Mouse (Mus musculus): ENCODE results near the gene Nudt4. TPM values are rescaled to one million over a fixed set of nuclear protein-coding genes. Genes with fewer than 3 reads are reported as not detected.

Gene Nudt4
- polyA plus RNA-seq, 1 experiment: 15.9 TPM

DNA sequence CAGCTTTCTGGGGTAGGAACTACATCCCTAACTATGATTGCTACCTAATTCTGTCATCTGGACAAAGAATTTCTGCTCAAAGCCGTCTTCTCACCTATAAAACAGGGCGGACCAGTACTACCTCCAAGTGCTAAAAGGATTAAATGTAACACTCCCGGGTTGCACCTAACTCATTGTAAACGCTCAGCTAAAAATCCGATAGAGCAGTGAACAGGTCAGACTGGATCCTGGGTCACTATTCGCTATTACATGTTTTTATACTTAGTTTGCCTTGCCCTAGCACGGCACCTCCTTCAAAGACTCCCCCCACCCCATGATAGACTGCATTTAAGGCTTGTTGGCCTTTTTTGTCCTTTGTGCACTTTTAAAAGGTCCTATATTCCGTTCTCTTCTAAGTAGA lies 1.6 kb downstream of the Nudt4 start:
- 57% methylated on average over 8 of the region's 8 CpGs for WGBS
- no peak for DNase-seq
- Histone ChIP-seq H3K27ac (ENCODE audit: control insufficient read depth, insufficient read depth, low read length) (no peak overlapping the region), H3K4me1 (replicated peaks; ENCODE audit: control insufficient read depth, insufficient read depth, low read length) (peaks cover 17% of the 10 kb centered on the region), H3K27me3 (ENCODE audit: control insufficient read depth, insufficient read depth, low read length) (no peaks in the 10 kb centered on the region), H3K36me3 (ENCODE audit: control insufficient read depth, insufficient read depth, low read length) (no peaks in the 10 kb centered on the region), H3K4me3 (ENCODE audit: control insufficient read depth, insufficient read depth, low read length) (no peak overlapping the region)
- TF ChIP-seq POLR2A (IDR thresholded peaks at IDR 0.05; ENCODE audit: control insufficient read depth, extremely low read depth, insufficient read depth, low read length, poor library complexity) (no peak), CTCF (IDR thresholded peaks at IDR 0.05; ENCODE audit: borderline replicate concordance, control insufficient read depth, extremely low read depth, insufficient read depth, low read length, poor library complexity) (no peak)

DNA sequence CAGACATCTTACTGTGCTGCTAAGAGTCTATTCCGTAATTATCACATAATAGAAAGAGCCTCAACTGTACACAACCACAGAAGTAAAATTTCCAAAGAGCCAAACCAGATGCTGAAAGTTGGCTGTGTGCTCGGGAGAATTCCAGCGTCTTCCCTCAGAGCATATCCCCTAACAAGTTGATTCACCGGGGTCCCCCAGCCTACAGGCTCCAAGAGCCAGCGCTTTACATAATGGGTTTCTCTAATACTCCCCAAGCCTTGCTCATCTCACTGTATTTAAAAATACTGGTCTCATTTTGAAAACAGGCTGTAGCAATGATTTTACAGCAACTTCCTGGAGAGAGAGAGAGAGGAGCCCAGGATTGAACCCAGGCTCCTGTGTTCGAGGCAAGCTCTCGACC lies 2.3 kb downstream of the Nudt4 start:
- no peak for DNase-seq
- H3K36me3 ChIP-seq (ENCODE audit: control insufficient read depth, insufficient read depth, low read length): no peaks in the 10 kb centered on the region
- H3K27ac ChIP-seq (ENCODE audit: control insufficient read depth, insufficient read depth, low read length): no peak overlapping the region
- TF ChIP-seq POLR2A (IDR thresholded peaks at IDR 0.05; ENCODE audit: control insufficient read depth, extremely low read depth, insufficient read depth, low read length, poor library complexity) (no peak), CTCF (IDR thresholded peaks at IDR 0.05; ENCODE audit: borderline replicate concordance, control insufficient read depth, extremely low read depth, insufficient read depth, low read length, poor library complexity) (no peak)
- 83% methylated on average over 7 of the region's 7 CpGs for WGBS
- H3K4me3 ChIP-seq (ENCODE audit: control insufficient read depth, insufficient read depth, low read length): no peak overlapping the region
- peaks cover 17% of the 10 kb centered on the region for H3K4me1 ChIP-seq (replicated peaks; ENCODE audit: control insufficient read depth, insufficient read depth, low read length)
- no peaks in the 10 kb centered on the region for H3K27me3 ChIP-seq (ENCODE audit: control insufficient read depth, insufficient read depth, low read length)

DNA sequence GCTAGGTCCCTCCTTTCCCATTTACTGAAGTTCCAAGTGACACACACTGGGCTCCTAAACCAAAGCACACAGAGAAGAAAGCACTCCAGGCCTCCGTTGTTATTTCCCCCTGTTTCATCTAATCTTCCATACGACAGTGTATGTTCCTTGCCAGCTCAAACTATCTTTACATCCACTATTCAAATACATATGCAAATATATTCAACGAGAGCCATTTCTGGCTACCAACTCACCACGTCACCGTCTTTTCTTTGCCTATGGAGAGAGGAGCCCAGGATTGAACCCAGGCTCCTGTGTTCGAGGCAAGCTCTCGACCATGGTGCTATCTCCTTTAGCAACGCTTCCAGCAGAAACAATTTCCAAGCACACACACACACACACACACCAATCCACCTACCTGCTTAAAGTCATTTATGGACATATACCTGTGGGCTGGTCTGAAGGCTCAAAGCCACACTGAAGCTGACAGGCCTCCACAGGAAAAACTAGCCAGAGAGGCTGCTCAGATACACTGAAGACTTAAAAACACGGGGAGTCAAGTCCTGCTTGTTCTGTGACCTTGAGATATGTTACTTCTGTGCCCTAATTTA lies 3.5 kb downstream of the Nudt4 start:
- Histone ChIP-seq H3K27ac (ENCODE audit: control insufficient read depth, insufficient read depth, low read length) (no peak overlapping the region), H3K4me3 (ENCODE audit: control insufficient read depth, insufficient read depth, low read length) (no peak overlapping the region), H3K27me3 (ENCODE audit: control insufficient read depth, insufficient read depth, low read length) (no peaks in the 10 kb centered on the region), H3K4me1 (replicated peaks; ENCODE audit: control insufficient read depth, insufficient read depth, low read length) (peaks cover 15% of the 10 kb centered on the region), H3K36me3 (ENCODE audit: control insufficient read depth, insufficient read depth, low read length) (no peaks in the 10 kb centered on the region)
- no peak for TF ChIP-seq CTCF (IDR thresholded peaks at IDR 0.05; ENCODE audit: borderline replicate concordance, control insufficient read depth, extremely low read depth, insufficient read depth, low read length, poor library complexity)
- TF ChIP-seq POLR2A (IDR thresholded peaks at IDR 0.05; ENCODE audit: control insufficient read depth, extremely low read depth, insufficient read depth, low read length, poor library complexity): no peak
- WGBS: 95% methylated on average over 9 of the region's 9 CpGs
- no peak for DNase-seq

DNA sequence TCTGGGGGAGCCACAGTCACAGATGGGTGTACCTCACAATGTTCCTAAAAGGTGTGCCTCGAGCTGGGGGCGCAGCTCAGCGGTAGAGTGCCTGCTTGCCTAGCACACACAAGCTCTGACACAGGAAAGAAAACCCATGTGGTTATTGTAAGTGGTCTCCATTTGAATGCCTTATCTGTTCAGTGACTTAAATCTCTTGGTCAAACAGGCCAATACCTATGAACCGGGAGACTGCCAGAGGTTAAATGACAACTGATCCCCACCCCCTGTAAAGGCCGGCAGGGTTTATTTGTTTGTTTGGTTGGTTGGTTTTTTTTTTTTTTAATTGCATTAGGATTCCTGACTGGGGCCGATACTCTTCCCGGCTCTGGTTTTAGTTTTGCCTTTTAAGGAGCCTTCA lies 4.5 kb downstream of the Nudt4 start:
- H3K27ac ChIP-seq (ENCODE audit: control insufficient read depth, insufficient read depth, low read length): no peak overlapping the region

DNA sequence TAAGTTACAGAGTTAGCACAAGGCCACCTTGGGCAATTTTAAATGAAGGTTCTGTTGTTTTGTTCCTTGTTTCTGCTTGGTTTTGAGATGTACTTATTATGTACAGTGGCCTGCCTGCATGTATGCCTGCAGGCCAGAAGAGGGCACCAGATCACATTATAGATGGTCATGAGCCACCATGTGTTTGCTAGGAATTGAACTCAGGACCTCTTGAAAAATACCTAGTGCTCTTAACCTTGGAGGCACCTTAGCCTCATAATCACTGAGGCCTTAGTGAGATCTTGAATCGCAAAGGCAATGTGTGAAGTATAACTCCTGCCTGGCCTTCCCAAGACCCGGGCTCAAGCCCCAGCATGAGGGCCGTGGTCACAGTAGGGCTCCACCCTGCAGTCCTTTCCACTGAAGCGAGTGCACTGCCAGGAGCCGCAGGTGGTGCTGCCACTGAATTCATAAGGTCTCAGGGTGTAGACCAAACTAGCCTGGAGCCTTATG lies 6.6 kb downstream of the Nudt4 start:
- Histone ChIP-seq H3K27me3 (ENCODE audit: control insufficient read depth, insufficient read depth, low read length) (no peaks in the 10 kb centered on the region), H3K36me3 (ENCODE audit: control insufficient read depth, insufficient read depth, low read length) (no peaks in the 10 kb centered on the region), H3K27ac (ENCODE audit: control insufficient read depth, insufficient read depth, low read length) (no peak overlapping the region), H3K4me3 (ENCODE audit: control insufficient read depth, insufficient read depth, low read length) (no peak overlapping the region), H3K4me1 (replicated peaks; ENCODE audit: control insufficient read depth, insufficient read depth, low read length) (peaks cover 4% of the 10 kb centered on the region; the same call in 1 of the 2 replicates)
- peak; percentile 37 for DNase-seq
- TF ChIP-seq POLR2A (IDR thresholded peaks at IDR 0.05; ENCODE audit: control insufficient read depth, extremely low read depth, insufficient read depth, low read length, poor library complexity) (no peak), CTCF (IDR thresholded peaks at IDR 0.05; ENCODE audit: borderline replicate concordance, control insufficient read depth, extremely low read depth, insufficient read depth, low read length, poor library complexity) (no peak)
- 93% methylated on average over 5 of the region's 5 CpGs for WGBS

More for the DNA sequence above, 4.5 kb downstream of the Nudt4 start:
- Histone ChIP-seq H3K36me3 (ENCODE audit: control insufficient read depth, insufficient read depth, low read length) (no peaks in the 10 kb centered on the region), H3K27me3 (ENCODE audit: control insufficient read depth, insufficient read depth, low read length) (no peaks in the 10 kb centered on the region), H3K4me3 (ENCODE audit: control insufficient read depth, insufficient read depth, low read length) (no peak overlapping the region), H3K4me1 (replicated peaks; ENCODE audit: control insufficient read depth, insufficient read depth, low read length) (peaks cover 6% of the 10 kb centered on the region)
- no peak for DNase-seq
- TF ChIP-seq POLR2A (IDR thresholded peaks at IDR 0.05; ENCODE audit: control insufficient read depth, extremely low read depth, insufficient read depth, low read length, poor library complexity) (no peak), CTCF (IDR thresholded peaks at IDR 0.05; ENCODE audit: borderline replicate concordance, control insufficient read depth, extremely low read depth, insufficient read depth, low read length, poor library complexity) (no peak)
- WGBS: 87% methylated on average over 7 of the region's 7 CpGs

DNA sequence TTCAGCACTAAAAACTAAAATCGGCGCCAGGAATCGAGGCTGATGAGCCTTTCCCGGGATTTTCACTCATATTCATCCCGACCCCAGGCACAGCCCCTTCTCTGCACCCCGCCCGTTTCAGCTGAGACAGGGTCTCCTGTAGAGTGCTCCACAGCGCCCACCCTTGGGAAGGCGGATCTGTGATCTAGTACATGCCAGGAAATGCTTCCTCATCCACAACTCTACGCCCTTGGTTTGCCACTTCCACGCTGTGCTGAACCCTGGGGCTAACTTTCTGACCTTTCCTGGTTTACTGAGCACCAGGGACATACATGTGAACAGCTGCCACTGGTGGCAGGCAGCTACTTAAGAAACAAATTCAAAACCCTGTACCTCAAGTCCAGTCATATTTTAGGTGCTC lies 8.1 kb downstream of the Nudt4 start:
- H3K27me3 ChIP-seq (ENCODE audit: control insufficient read depth, insufficient read depth, low read length): no peaks in the 10 kb centered on the region
- no peak overlapping the region for H3K4me3 ChIP-seq (ENCODE audit: control insufficient read depth, insufficient read depth, low read length)
- no peak for DNase-seq
- H3K27ac ChIP-seq (ENCODE audit: control insufficient read depth, insufficient read depth, low read length): no peak overlapping the region
- no peaks in the 10 kb centered on the region for H3K4me1 ChIP-seq (replicated peaks; ENCODE audit: control insufficient read depth, insufficient read depth, low read length)
- H3K36me3 ChIP-seq (ENCODE audit: control insufficient read depth, insufficient read depth, low read length): no peaks in the 10 kb centered on the region; the same call in 1 of the 2 replicates
- no peak for TF ChIP-seq CTCF (IDR thresholded peaks at IDR 0.05; ENCODE audit: borderline replicate concordance, control insufficient read depth, extremely low read depth, insufficient read depth, low read length, poor library complexity)
- TF ChIP-seq POLR2A (IDR thresholded peaks at IDR 0.05; ENCODE audit: control insufficient read depth, extremely low read depth, insufficient read depth, low read length, poor library complexity): no peak
- 95% methylated on average over 11 of the region's 11 CpGs for WGBS

Data from thymus, adult 2 months (tissue).